Mouse (Mus musculus) C2C12 (cell line): ENCODE results near the gene Nr2e3.

Source experiments
- CTCF ChIP-seq: IDR thresholded peaks from one replicate; pipeline ENCODE4 v1.5.1; 2011; ENCODE audit not compliant: control insufficient read depth, insufficient read depth, insufficient read length
- MYOD1 ChIP-seq: IDR thresholded peaks from one replicate; pipeline ENCODE4 v1.6.1; 2011; ENCODE audit warnings: low read depth; ENCODE audit not compliant: control insufficient read depth, insufficient read length
- MYOG ChIP-seq: IDR thresholded peaks from one replicate; pipeline ENCODE4 v1.6.1; 2011; ENCODE audit not compliant: control insufficient read depth, insufficient read length; ENCODE audit errors: extremely low read depth

- TF ChIP-seq CTCF (no peak), MYOD1 (no peak), MYOG (no peak)
These were observed 17.9 kb downstream of the Nr2e3 start for GRCm38 (mm10) chr9:59942501-59943085.
